Mouse (Mus musculus): Measurements from ENCODE around the gene Thap8. TPM values are rescaled to one million over a fixed set of nuclear protein-coding genes. Genes with fewer than 3 reads are reported as not detected.

The Thap8 gene
- polyA plus RNA-seq, 1 experiment, result 0.83 TPM

GRCm38 (mm10) chr7:30269641-30270040, 10.3 kb upstream of the Thap8 start:
- H3K4me1 ChIP-seq (ENCODE audit: control insufficient read depth, insufficient read depth, insufficient read length, low read length), result no peaks in the 10 kb centered on the region
- H3K4me3 ChIP-seq (ENCODE audit: insufficient read depth, low read depth, low read length), result no peak overlapping the region
- no peak overlapping the region for H3K27ac ChIP-seq (replicated peaks; ENCODE audit: low read depth, low read length)

GRCm38 (mm10) chr7:30274383-30274782, 5.5 kb upstream of the Thap8 start:
- H3K4me1 ChIP-seq (ENCODE audit: control insufficient read depth, insufficient read depth, insufficient read length, low read length), result no peaks in the 10 kb centered on the region
- no peak overlapping the region for H3K4me3 ChIP-seq (ENCODE audit: insufficient read depth, low read depth, low read length)
- H3K27ac ChIP-seq (replicated peaks; ENCODE audit: low read depth, low read length), result no peak overlapping the region

- Histone ChIP-seq H3K27ac (replicated peaks; ENCODE audit: low read depth, low read length) (peak overlapping the region; percentile 41; the same call in 1 of the 2 replicates), H3K4me3 (ENCODE audit: insufficient read depth, low read depth, low read length) (no peak overlapping the region)
Measured at GRCm38 (mm10) chr7:30278911-30279310, 983 bp upstream of the Thap8 start.

DNA sequence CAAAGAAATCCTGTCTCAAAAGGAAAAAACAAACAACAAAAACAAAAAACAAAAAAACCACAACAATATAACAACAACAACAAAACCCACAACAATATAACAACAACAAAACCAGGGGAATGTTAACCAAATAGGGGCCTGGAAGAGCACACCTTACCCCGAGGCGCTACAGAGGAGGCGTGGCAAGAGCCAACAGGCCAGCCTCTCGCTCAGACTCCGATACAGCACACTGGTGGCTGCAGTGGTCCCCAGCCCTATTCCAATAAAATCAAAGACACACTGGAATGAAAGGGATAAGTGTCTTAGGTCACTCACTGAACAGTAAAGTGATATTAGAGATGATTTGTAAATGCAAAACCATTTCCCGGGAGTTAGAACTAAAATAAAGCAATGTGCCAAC, 358 bp upstream of the Thap8 start:
- peak overlapping the region; percentile 41; the same call in 1 of the 2 replicates for H3K27ac ChIP-seq (replicated peaks; ENCODE audit: low read depth, low read length)
- H3K4me1 ChIP-seq (ENCODE audit: control insufficient read depth, insufficient read depth, insufficient read length, low read length), result no peaks in the 10 kb centered on the region
- peak overlapping the region; percentile 77 for H3K4me3 ChIP-seq (ENCODE audit: insufficient read depth, low read depth, low read length)

More at GRCm38 (mm10) chr7:30278911-30279310, 983 bp upstream of the Thap8 start:
- H3K4me1 ChIP-seq (ENCODE audit: control insufficient read depth, insufficient read depth, insufficient read length, low read length), result no peaks in the 10 kb centered on the region

GRCm38 (mm10) chr7:30280670-30281138, 810 bp downstream of the Thap8 start:
- H3K4me1 ChIP-seq (ENCODE audit: control insufficient read depth, insufficient read depth, insufficient read length, low read length), result no peaks in the 10 kb centered on the region
- H3K27ac ChIP-seq (replicated peaks; ENCODE audit: low read depth, low read length), result peak overlapping the region; percentile 96
- peak overlapping the region; percentile 69 for H3K4me3 ChIP-seq (ENCODE audit: insufficient read depth, low read depth, low read length)

- H3K27ac ChIP-seq (replicated peaks; ENCODE audit: low read depth, low read length), result no peak overlapping the region
Measured at GRCm38 (mm10) chr7:30281522-30281921, 1.6 kb downstream of the Thap8 start.

GRCm38 (mm10) chr7:30282740-30283139, 2.8 kb downstream of the Thap8 start:
- Histone ChIP-seq H3K27ac (replicated peaks; ENCODE audit: low read depth, low read length) (no peak overlapping the region), H3K4me1 (ENCODE audit: control insufficient read depth, insufficient read depth, insufficient read length, low read length) (no peaks in the 10 kb centered on the region), H3K4me3 (ENCODE audit: insufficient read depth, low read depth, low read length) (no peak overlapping the region)

More at GRCm38 (mm10) chr7:30281522-30281921, 1.6 kb downstream of the Thap8 start:
- H3K4me3 ChIP-seq (ENCODE audit: insufficient read depth, low read depth, low read length), result no peak overlapping the region
- no peaks in the 10 kb centered on the region for H3K4me1 ChIP-seq (ENCODE audit: control insufficient read depth, insufficient read depth, insufficient read length, low read length)

- Histone ChIP-seq H3K4me3 (ENCODE audit: insufficient read depth, low read depth, low read length) (no peak overlapping the region), H3K27ac (replicated peaks; ENCODE audit: low read depth, low read length) (no peak overlapping the region), H3K4me1 (ENCODE audit: control insufficient read depth, insufficient read depth, insufficient read length, low read length) (no peaks in the 10 kb centered on the region)
Measured at GRCm38 (mm10) chr7:30286701-30287410, 7.0 kb downstream of the Thap8 start.

GRCm38 (mm10) chr7:30288046-30288445, 8.2 kb downstream of the Thap8 start:
- Histone ChIP-seq H3K4me1 (ENCODE audit: control insufficient read depth, insufficient read depth, insufficient read length, low read length) (no peaks in the 10 kb centered on the region), H3K27ac (replicated peaks; ENCODE audit: low read depth, low read length) (no peak overlapping the region), H3K4me3 (ENCODE audit: insufficient read depth, low read depth, low read length) (no peak overlapping the region)

- Histone ChIP-seq H3K4me3 (ENCODE audit: insufficient read depth, low read depth, low read length) (no peak overlapping the region), H3K4me1 (ENCODE audit: control insufficient read depth, insufficient read depth, insufficient read length, low read length) (peaks cover 4% of the 10 kb centered on the region; the same call in 1 of the 2 replicates), H3K27ac (replicated peaks; ENCODE audit: low read depth, low read length) (no peak overlapping the region)
Measured at GRCm38 (mm10) chr7:30289071-30289713, 9.3 kb downstream of the Thap8 start.

DNA sequence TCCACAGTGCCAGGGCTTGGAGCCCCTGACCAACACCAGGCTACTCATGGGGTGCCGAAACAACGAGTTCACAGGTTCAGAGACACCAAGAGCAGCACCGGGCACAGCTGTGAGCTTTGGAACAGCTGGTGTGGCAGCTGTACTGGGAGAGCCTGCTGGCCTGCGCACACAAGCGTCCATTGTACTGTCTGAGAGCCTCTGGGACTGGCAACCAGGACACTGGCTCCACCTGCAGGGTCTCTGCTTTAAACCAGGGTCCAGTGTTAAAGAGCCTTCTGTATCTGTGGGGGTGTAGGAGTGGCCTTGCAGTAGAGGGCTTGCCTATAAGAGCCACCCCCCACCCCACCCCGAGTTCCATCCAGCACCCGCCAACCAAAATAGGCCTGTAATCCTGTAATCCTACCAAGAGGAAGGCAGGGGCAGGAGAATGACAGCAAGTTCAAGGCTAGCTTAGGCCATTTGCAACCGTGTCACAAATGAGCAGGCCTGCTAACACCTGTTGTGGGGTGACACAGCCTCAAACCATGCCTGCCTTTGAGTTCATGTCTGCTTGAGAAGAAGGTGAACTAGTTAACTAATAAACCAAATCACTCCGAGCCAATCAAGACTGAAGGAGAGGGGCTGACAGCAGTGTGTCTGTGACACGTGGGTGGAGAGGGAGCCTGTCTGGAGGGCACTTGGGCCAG, 10.0 kb downstream of the Thap8 start:
- Histone ChIP-seq H3K4me3 (ENCODE audit: insufficient read depth, low read depth, low read length) (no peak overlapping the region), H3K4me1 (ENCODE audit: control insufficient read depth, insufficient read depth, insufficient read length, low read length) (peaks cover 7% of the 10 kb centered on the region), H3K27ac (replicated peaks; ENCODE audit: low read depth, low read length) (no peak overlapping the region)

DNA sequence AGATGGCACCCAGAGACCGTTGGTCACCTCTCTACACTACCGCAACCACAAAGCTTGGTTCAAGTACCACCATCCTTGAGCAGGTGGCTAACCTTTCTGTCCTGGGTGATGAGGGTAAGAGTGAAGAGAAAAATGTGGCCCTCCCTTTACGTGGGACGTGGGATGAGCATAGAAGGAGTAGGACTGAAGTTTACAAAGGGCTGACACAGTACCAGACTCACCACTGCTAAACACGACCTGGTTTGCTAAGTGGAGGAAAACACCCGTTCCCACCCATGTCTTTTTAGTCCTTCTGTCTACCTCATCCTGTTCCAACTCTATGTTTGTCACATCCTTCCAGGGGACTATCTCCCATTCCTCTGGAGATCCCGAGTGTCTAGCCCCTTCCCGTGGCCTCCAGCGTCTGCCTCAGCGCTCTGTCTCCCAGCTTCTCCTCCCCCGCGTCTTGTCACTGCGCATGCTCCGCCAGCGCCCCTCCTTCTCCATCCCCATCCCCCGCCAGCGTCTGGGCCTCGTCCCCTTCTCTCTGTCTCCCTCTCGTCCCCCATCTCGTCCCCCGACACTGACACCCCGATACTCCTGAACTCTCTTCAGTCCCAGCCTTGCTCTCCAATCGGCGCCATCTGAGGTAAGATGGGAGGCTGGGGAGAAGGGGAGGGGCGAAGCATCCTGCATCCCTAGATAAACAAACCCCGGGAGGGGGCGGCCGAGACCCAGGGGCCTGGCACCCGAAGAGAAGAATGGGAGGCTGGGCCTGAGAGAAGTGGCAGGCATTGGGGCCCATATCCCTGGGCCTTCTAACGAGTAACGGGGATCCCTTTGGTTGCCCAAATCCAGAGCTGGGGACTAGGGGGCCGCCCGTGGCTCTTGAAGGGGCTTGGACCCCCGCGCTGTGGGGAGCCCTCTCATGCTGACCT, 11.6 kb downstream of the Thap8 start, which contains the start of gene Clip3:
Gene Clip3, plus strand, starts transcription at position 514 of the 917 bp plus-strand sequence.
- H3K4me3 ChIP-seq (ENCODE audit: insufficient read depth, low read depth, low read length), result peak within 1 kb of the TSS; percentile 56
- H3K27ac ChIP-seq (replicated peaks; ENCODE audit: low read depth, low read length), result no peak within 1 kb of the TSS
- H3K4me1 ChIP-seq (ENCODE audit: control insufficient read depth, insufficient read depth, insufficient read length, low read length), result peaks cover 9% of the 10 kb centered on the region

- Histone ChIP-seq H3K27ac (replicated peaks; ENCODE audit: low read depth, low read length) (0 out of 2 replicates have a peak overlapping the region, but pooled peaks have one; percentile 32), H3K4me3 (ENCODE audit: insufficient read depth, low read depth, low read length) (no peak overlapping the region), H3K4me1 (ENCODE audit: control insufficient read depth, insufficient read depth, insufficient read length, low read length) (peaks cover 9% of the 10 kb centered on the region)
Measured at GRCm38 (mm10) chr7:30293795-30294194, 13.9 kb downstream of the Thap8 start.

- H3K27ac ChIP-seq (replicated peaks; ENCODE audit: low read depth, low read length), result peak overlapping the region; percentile 86
- no peak overlapping the region for H3K4me3 ChIP-seq (ENCODE audit: insufficient read depth, low read depth, low read length)
Measured at GRCm38 (mm10) chr7:30294296-30294695, 14.4 kb downstream of the Thap8 start.

More at GRCm38 (mm10) chr7:30294296-30294695, 14.4 kb downstream of the Thap8 start:
- H3K4me1 ChIP-seq (ENCODE audit: control insufficient read depth, insufficient read depth, insufficient read length, low read length), result peaks cover 9% of the 10 kb centered on the region

All from brown adipose tissue, adult 24 weeks (tissue).